Mouse (Mus musculus): ENCODE data around the gene Olfr156.
"Not testable (repeated sequence)": the region's sequence is repeated elsewhere in the genome, so short reads cannot be mapped to it uniquely, and the experiment has no call there.

Olfr156 gene

GRCm38 (mm10) chr4:43823845-43824337 lies at the start of gene Olfr156:
Gene Olfr156 (minus strand): TSS chr4:43823895.
- no peak for DNase-seq (ENCODE audit: low read depth, low spot score)

DNA sequence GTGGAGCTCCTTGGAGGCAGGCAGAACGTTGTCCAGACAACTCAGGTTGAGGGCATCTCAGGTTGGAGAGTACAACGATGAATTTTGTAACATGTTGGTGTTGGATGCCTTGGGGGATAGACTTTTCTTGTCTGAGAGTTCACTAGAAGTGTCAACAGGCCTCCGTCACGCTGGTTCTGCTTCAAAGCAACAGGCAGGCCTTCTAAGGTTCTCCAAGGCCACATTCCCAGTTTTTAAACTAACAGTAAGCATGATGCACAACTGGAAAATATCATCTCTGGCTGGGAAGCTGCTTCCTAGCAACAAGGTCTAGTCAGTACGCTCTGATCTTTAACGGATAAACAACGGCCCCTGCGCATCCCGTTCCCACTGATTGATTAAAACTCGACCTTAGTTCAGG lies 46.1 kb upstream of the Olfr156 start:
- DNase-seq (ENCODE audit: low read depth, low spot score), result no peak

GRCm38 (mm10) chr4:43863298-43863697 lies 39.6 kb upstream of the Olfr156 start:
- DNase-seq (ENCODE audit: low read depth, low spot score), result no peak

GRCm38 (mm10) chr4:43860744-43861519 lies 37.2 kb upstream of the Olfr156 start:
- no peak for DNase-seq (ENCODE audit: low read depth, low spot score)

GRCm38 (mm10) chr4:43859886-43860285 lies 36.2 kb upstream of the Olfr156 start:
- DNase-seq (ENCODE audit: low read depth, low spot score), result no peak

DNA sequence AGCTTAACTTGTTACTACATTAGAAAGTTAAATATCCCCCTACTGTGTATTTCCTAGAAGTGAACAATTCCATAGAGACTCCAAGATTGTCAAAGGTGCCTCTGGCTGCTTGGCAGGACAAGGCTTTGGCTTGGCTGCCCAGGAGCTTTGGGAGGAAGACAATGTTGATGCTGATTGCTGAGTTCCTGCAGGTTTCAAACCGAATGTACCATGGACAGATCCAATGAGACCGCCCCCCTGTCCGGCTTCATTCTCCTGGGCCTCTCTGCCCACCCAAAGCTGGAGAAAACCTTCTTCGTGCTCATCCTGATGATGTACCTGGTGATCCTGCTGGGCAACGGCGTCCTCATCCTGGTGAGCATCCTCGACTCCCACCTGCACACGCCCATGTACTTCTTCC lies 30.4 kb upstream of the Olfr156 start:
- DNase-seq (ENCODE audit: low read depth, low spot score), result no peak

GRCm38 (mm10) chr4:43851265-43851664 lies 27.6 kb upstream of the Olfr156 start, which contains the start of gene Olfr155:
Gene Olfr155 (plus strand): TSS chr4:43851565.
- DNase-seq (ENCODE audit: low read depth, low spot score), result no peak

DNA sequence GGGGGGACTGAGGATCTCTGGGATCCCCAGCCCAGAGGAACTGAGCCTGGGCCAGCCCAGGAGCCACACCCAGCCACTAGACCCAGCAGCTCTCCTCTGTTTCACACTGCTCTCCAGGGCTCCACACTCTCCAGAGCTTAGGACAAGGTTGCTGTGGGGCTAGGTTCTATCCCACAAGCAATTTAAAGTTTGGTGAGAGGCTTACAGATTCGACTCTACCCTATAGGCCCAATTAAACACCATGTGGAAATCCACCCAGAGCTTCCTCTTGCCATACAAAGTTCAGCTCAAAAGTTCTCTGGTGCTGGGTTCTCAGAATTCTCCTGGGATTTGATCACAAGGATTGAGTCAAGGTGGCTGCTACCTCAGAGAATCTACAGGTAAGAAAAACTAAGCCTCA lies 16.4 kb upstream of the Olfr156 start, which contains the start of gene Olfr157:
Gene Olfr157, minus strand, starts transcription at position 101 of the 400 bp plus-strand sequence.
- no peak for DNase-seq (ENCODE audit: low read depth, low spot score)

DNA sequence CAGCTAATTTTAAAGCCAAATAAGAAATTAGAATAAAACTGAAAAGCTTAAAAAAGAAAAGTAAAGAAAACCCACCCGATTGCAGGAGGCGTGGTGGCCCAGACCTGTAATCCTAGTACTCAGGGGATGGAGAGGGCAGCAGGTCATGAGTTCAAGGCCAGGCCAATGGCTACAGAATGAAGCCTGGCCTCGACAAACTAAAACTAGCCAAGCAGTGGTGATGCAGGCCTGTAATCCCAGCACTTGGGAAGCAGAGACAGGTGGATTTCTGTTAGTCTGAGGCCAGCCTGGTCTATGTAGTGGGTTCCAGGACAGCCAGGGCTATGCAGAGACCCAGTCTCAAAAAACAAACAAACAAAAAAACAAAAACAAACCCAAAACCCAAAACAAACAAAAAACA lies 14.6 kb upstream of the Olfr156 start:
- no peak for DNase-seq (ENCODE audit: low read depth, low spot score)

GRCm38 (mm10) chr4:43834749-43835148 lies 11.1 kb upstream of the Olfr156 start:
- DNase-seq (ENCODE audit: low read depth, low spot score), result no peak

- no peak for DNase-seq (ENCODE audit: low read depth, low spot score)
These were observed 10.1 kb upstream of the Olfr156 start for GRCm38 (mm10) chr4:43833752-43834151.

DNA sequence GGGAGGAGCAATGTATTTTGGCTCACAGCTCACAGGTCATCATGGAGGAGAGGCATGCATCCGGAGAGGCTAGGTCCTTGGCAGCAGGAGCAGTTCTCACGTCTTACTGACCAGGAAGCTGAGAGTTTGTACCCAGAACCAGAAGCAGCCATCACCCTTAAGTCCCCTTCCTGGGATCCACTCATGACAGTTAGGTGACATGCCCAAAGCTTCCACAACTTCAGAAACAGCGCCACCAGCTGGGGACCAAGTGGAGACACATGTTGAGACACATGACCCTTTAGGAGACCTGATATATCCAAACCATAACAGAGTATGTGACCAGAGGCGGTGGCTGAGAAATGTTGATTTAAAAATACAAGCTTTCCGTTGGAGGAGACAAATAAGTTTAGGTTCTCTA lies 8.3 kb upstream of the Olfr156 start:
- no peak for DNase-seq (ENCODE audit: low read depth, low spot score)

GRCm38 (mm10) chr4:43828806-43829205 lies 5.1 kb upstream of the Olfr156 start:
- no peak for DNase-seq (ENCODE audit: low read depth, low spot score)

DNA sequence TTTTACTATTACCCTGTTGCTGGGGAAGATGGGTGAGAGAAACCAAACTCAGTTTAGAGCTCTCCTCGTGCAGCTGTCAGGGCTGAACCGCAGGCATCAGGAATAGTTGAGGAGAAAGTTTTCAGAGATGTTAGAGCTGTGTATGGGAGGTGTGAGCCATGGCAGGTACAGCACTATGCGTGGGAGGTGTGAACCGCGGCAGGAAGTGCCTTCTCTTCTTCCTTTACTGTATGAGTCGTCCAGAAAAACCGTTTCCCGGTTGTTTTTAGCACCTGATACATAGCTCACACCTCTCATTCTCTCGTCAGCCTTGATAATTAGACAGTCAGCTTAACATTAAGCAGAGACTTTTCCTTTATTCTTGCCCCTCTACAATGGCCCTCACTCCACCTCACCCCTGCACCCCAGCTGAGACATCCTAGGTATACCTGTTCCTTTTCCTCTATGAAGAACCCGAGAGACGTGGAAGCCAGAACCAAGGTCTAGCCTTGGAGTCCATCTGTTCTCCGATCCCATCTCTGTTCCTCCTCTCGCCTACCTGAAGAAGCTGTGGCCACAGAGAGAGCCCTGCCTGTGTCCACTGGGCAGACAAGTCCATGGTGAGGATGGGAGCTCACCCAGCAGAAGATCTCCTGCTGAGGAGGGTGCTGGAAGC lies 672 bp downstream of the Olfr156 start:
- DNase-seq (ENCODE audit: low read depth, low spot score), result no peak

GRCm38 (mm10) chr4:43798936-43799335 lies 24.8 kb downstream of the Olfr156 start:
- no peak for DNase-seq (ENCODE audit: low read depth, low spot score)

DNA sequence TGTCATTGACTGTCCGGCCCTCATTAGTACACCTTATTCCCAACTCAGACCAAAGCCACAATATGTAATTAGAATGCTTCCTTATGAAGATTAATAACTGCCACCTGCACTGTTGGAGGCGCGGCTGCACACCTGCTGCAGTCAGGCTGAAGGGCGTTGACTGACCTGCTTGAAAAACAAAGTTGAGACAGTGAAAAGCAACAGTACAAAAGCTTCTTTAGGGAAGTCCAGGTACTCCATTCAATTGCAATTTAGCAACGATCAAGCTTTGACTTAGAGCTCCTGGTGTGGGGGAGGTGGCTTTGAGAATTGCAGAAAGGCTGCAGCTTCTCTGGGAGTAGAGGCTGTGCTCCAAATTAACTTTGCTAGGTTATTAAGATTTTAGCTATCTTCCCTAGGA lies 27.9 kb downstream of the Olfr156 start:
- not testable (repeated sequence) for DNase-seq (ENCODE audit: low read depth, low spot score)

- no peak for DNase-seq (ENCODE audit: low read depth, low spot score)
These were observed 28.4 kb downstream of the Olfr156 start for GRCm38 (mm10) chr4:43795296-43795695.

GRCm38 (mm10) chr4:43772304-43772703 lies 51.4 kb downstream of the Olfr156 start:
- no peak for DNase-seq (ENCODE audit: low read depth, low spot score)

DNA sequence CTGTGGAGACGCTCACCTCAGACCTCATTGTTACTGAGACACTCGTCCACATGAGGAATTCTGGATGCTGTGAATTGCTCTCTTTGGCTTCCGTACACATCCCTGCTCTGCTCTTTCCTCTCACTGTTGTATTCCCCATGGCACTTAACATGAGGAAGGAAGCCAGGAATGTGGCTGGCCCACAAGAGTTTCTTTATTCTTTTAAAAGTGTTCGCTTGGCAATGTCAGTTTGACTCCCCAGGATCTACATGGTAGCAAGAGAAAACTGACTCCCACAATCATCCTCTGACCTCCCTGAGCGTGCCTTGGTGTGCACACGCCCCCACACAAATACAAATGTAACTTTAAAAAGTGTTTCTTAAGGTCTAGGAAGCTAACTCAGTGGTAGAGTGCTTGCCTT lies 52.1 kb downstream of the Olfr156 start:
- no peak for DNase-seq (ENCODE audit: low read depth, low spot score)

- no peak for DNase-seq (ENCODE audit: low read depth, low spot score)
These were observed 52.8 kb downstream of the Olfr156 start, which contains the start of gene Olfr159 for GRCm38 (mm10) chr4:43770909-43771308. Gene Olfr159 (minus strand): TSS chr4:43771009.

Measured in telencephalon, adult 2 months (tissue).